ENCODE assay signal across 8 mouse cellular contexts in the genomic region with DNA sequence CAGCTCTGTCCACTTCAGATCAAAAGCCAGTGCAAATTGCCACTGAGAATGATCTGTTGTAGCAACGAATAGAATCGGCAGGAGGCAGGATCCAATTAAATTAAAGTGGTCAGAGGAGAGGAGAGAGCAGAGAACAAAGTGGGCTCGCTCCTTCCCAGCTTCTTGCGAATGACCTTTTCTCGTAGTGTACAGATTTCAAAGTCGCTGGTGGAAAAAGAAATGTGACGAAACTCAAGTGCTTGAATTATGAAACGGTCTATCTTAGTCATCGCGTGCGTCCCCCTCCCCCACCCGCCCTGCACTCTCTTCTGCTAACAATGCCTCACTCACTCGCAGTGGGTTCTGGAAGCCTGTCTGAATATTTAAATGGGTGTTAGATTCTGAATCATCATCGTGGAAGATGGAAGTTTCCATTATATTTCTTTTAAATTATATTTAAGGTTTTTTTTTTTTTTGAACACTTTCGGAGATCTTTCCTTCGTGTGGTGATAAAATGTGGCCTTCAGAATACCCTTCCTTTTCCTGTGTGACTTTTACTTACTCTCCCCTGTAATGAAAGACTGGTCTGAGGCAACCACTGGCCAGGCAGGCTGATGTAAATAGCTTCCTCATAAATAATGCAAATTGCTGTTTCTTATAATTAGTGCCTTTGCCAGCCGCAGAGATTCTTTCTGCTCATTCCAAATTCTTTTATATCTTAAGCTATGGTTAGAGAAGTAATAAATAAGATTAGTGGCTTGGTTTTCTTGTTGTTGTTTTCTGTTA. TPM values are rescaled to one million over a fixed set of nuclear protein-coding genes. Genes with fewer than 3 reads are reported as not detected.
DNase-seq lines count a peak whose midpoint lies in the region; ATAC-seq and TF ChIP-seq lines count a peak whose summit lies in the region.

No protein-coding gene starts in this region.

- H3K27me3 ChIP-seq in heart, embryonic 14.5 days (ENCODE audit: control insufficient read depth, insufficient read depth, low read length) = no peaks in the 10 kb centered on the region
- no peaks in the 10 kb centered on the region for H3K27me3 ChIP-seq in CH12.LX (replicated peaks)
- no peaks in the 10 kb centered on the region for H3K27me3 ChIP-seq in midbrain, embryonic 16.5 days (ENCODE audit: control insufficient read depth, insufficient read depth, low read depth, low read length)

- peak overlapping the region; percentile 21 to 22 for H3K4me3 ChIP-seq in heart, embryonic 14.5 days (ENCODE audit: control insufficient read depth in 1 of 2, insufficient read depth in 1 of 2, low read depth in 1 of 2, low read length in 2 of 2)
- H3K4me3 ChIP-seq in CH12.LX (replicated peaks in 1 of 3; ENCODE audit: low read depth in 2 of 3, low read length in 2 of 3, poor library complexity in 1 of 3) = peak overlapping the region in 1 of 3 experiments; percentile 47
- H3K4me3 ChIP-seq in midbrain, embryonic 16.5 days (ENCODE audit: low read depth, low read length) = peak overlapping the region; percentile 2; the same call in 1 of the 2 replicates

- no peak; the same call in none of the 2 replicates for TF ChIP-seq EP300 in CH12.LX (IDR thresholded peaks at IDR 0.05; ENCODE audit: low read length)

- H3K27ac ChIP-seq in heart, embryonic 14.5 days (replicated peaks in 1 of 2; ENCODE audit: control insufficient read depth in 1 of 2, insufficient read depth in 1 of 2, low read depth in 2 of 2, low read length in 2 of 2) = no peak overlapping the region
- no peak overlapping the region for H3K27ac ChIP-seq in CH12.LX (ENCODE audit: insufficient read depth, low read depth)
- H3K27ac ChIP-seq in midbrain, embryonic 16.5 days (ENCODE audit: low read length) = peak overlapping the region; percentile 70

- TF ChIP-seq CTCF in CH12.LX (conservative IDR thresholded peaks at IDR 0.05 in 1 of 2, IDR thresholded peaks at IDR 0.05 in 1 of 2; ENCODE audit: low read depth in 2 of 2, low read length in 2 of 2) = no peak

- H3K4me1 ChIP-seq in heart, embryonic 14.5 days (ENCODE audit: control insufficient read depth in 2 of 2, insufficient read depth in 2 of 2, low read length in 2 of 2) = peaks cover 7 to 14% of the 10 kb centered on the region in 2 experiments
- H3K4me1 ChIP-seq in CH12.LX (ENCODE audit: control insufficient read depth in 1 of 2, insufficient read depth in 2 of 2) = peaks cover 6 to 17% of the 10 kb centered on the region in 2 experiments; a peak in 3 of 4 replicates
- peaks cover 15% of the 10 kb centered on the region for H3K4me1 ChIP-seq in midbrain, embryonic 16.5 days (ENCODE audit: control insufficient read depth, insufficient read depth, low read length)

- 13% methylated on average over 17 of the region's 17 CpGs for WGBS in heart, embryonic 14.5 days
- WGBS in midbrain, embryonic 16.5 days = 4% methylated on average over 17 of the region's 17 CpGs

- no peak for TF ChIP-seq POLR2A in CH12.LX (IDR thresholded peaks at IDR 0.05; ENCODE audit: low read depth, low read length)

- no peaks in the 10 kb centered on the region for H3K79me2 ChIP-seq in CH12.LX (replicated peaks; ENCODE audit: control insufficient read depth, extremely low read depth, insufficient read depth, poor library complexity, severe bottlenecking)

- no peak for DNase-seq in heart, adult 18-20 months
- DNase-seq in CH12.LX (ENCODE audit: extremely low read depth) = no peak
- peak; percentile 51 for DNase-seq in embryo, embryonic 11 days
- no peak for DNase-seq in gastrocnemius, postnatal 4 days (ENCODE audit: low spot score in 2 of 2)
- no peak for DNase-seq in urinary bladder, postnatal 14 days (ENCODE audit: low spot score)

- H3K36me3 ChIP-seq in heart, embryonic 14.5 days (ENCODE audit: control insufficient read depth, insufficient read depth, low read length) = no peaks in the 10 kb centered on the region
- H3K36me3 ChIP-seq in CH12.LX (replicated peaks in 1 of 2; ENCODE audit: control insufficient read depth in 1 of 2, insufficient read depth in 1 of 2, low read length in 1 of 2) = no peaks in the 10 kb centered on the region
- H3K36me3 ChIP-seq in midbrain, embryonic 16.5 days (ENCODE audit: control insufficient read depth, insufficient read depth, low read length) = no peaks in the 10 kb centered on the region

- H3K4me2 ChIP-seq in heart, embryonic 14.5 days (ENCODE audit: low read length) = peak overlapping the region; percentile 59
- peak overlapping the region; percentile 94 for H3K4me2 ChIP-seq in CH12.LX (ENCODE audit: insufficient read depth, low read depth, poor library complexity, severe bottlenecking)
- peak overlapping the region; percentile 39 for H3K4me2 ChIP-seq in midbrain, embryonic 16.5 days (ENCODE audit: low read length)

- no peak for ATAC-seq in heart, embryonic 14.5 days (ENCODE audit: insufficient number of reproducible peaks, insufficient read depth, low FRiP score, low read depth)
- peak; percentile 33 for ATAC-seq in inflammation-experienced regulatory T-cells, adult 6 months
- ATAC-seq in midbrain, embryonic 16.5 days = no peak

- dilution Hi-C loops in CH12.LX (cut with MboI; ENCODE audit: extremely low pct_ligation_motif_present, extremely low pct_unique_long_range_greater_than_20kb, low sequenced_read_pairs) = no loop called here

- no peaks in the 10 kb centered on the region for H3K9me3 ChIP-seq in heart, embryonic 14.5 days (ENCODE audit: control insufficient read depth, low read length)
- H3K9me3 ChIP-seq in CH12.LX (replicated peaks; ENCODE audit: low read length) = no peaks in the 10 kb centered on the region
- H3K9me3 ChIP-seq in midbrain, embryonic 16.5 days (replicated peaks; ENCODE audit: control insufficient read depth, low read length, poor library complexity, severe bottlenecking) = no peaks in the 10 kb centered on the region

- peak overlapping the region; percentile 8; the same call in 1 of the 2 replicates for H3K9ac ChIP-seq in heart, embryonic 14.5 days (ENCODE audit: low read length)
- peak overlapping the region; percentile 58 for H3K9ac ChIP-seq in CH12.LX (ENCODE audit: insufficient read depth, low read depth)
- H3K9ac ChIP-seq in midbrain, embryonic 16.5 days (ENCODE audit: low read depth, low read length) = no peak overlapping the region

- in situ Hi-C loops in CH12.LX (cut with MboI; ENCODE audit: low pct_ligation_motif_present, low pct_unique_long_range_greater_than_20kb, low sequenced_read_pairs) = no loop called here

- no peak for TF ChIP-seq RAD21 in CH12.LX (IDR thresholded peaks at IDR 0.05; ENCODE audit: low read depth, low read length)

TF ChIP-seq in CH12.LX, 34 proteins besides CTCF, POLR2A, EP300 and RAD21:
- TF ChIP-seq MAZ (IDR thresholded peaks at IDR 0.05; ENCODE audit: low read depth, low read length) = no peak
- TF ChIP-seq CHD2 (IDR thresholded peaks at IDR 0.05; ENCODE audit: low read length) = peak; percentile 67; the same call in 1 of the 2 replicates
- no peak for TF ChIP-seq SMC3 (IDR thresholded peaks at IDR 0.05; ENCODE audit: low read depth, low read length)
- TF ChIP-seq MAX (IDR thresholded peaks at IDR 0.05; ENCODE audit: low read length) = no peak
- peak; percentile 42 for TF ChIP-seq IRF4 (IDR thresholded peaks at IDR 0.05; ENCODE audit: low read depth, low read length)
- TF ChIP-seq BHLHE40 (IDR thresholded peaks at IDR 0.05; ENCODE audit: low read depth, low read length) = peak; percentile 74
- no peak for TF ChIP-seq USF1 (IDR thresholded peaks at IDR 0.05; ENCODE audit: low read depth, low read length)
- no peak for TF ChIP-seq POLR2AphosphoS2 (IDR thresholded peaks at IDR 0.05; ENCODE audit: low read depth, low read length)
- TF ChIP-seq UBTF (IDR thresholded peaks at IDR 0.05; ENCODE audit: low read depth, low read length) = no peak
- no peak; the same call in 1 of the 2 replicates for TF ChIP-seq ZNF384 (IDR thresholded peaks at IDR 0.05; ENCODE audit: low read depth, low read length)

RNA-seq across cellular contexts. Expression of gene Cfap54, which starts 2.0 kb away (rescaled TPM):
- 0.11 and 0.31 TPM in 2 replicates for polyA plus RNA-seq in heart, embryonic 14.5 days (2014; fragmentation: Nextera tagmentation; extraction: Ambion mirVana)
- total RNA-seq in heart, adult 18-20 months (2021) = 1 to 10 TPM in 1 of 2 experiments, under 1 TPM in 1; 0.57 to 1.5 TPM
- 0.38 and 0.84 TPM in 2 replicates for total RNA-seq in CH12.LX (2012; rRNA removed)
- 0.73 and 1.3 TPM in 2 replicates for total RNA-seq in CH12.LX (2014; rRNA removed)
- polyA plus RNA-seq in CH12.LX (2012; ENCODE audit: insufficient read length, low read depth) = 1.3 TPM in 2 replicates
- polyA plus RNA-seq in inflammation-experienced regulatory T-cells, adult 6 months (2017; shearing (Covaris generic)) = 1 to 10 TPM in 1 of 3 experiments, under 1 TPM in 2; 0.70 to 2.5 (median 0.93) TPM
- polyA plus RNA-seq in midbrain, embryonic 16.5 days (2015; fragmentation: Nextera tagmentation; extraction: Ambion mirVana) = 3.2 and 4.2 TPM in 2 replicates
- total RNA-seq in gastrocnemius, postnatal 4 days (2021) = 1 to 10 TPM in 1 of 2 experiments, under 1 TPM in 1; 0.98 to 1.3 TPM

Comparison
In these comparisons a context has a peak if more than half of its experiments do, and no peak if none do; other contexts are left out.
1. H3K4me2 ChIP-seq: peak in every context shown above with its lines; median percentile 94 in CH12.LX; 59 in heart, embryonic 14.5 days; 39 in midbrain, embryonic 16.5 days.